31 mouse cellular contexts compared by ENCODE assay signal in genomic region chr4:137436979-137437669, GRCm38 (mm10). TPM values are rescaled to one million over a fixed set of nuclear protein-coding genes. Genes with fewer than 3 reads are reported as not detected.
"Had no signal": no experiment of that assay in that cellular context is flagged by ENCODE, and none has a peak within 500 bp of the region (broad histone marks: within the 10 kb centered on the region; RNA-seq: fewer than 3 reads in every experiment).

No protein-coding gene starts in this region.

- DNase-seq: kidney, postnatal 25 days; layer of hippocampus, adult 9-11 months; left cerebral cortex, postnatal 4 days; liver, postnatal 0 days; lung, postnatal 10 days; midbrain, embryonic 14.5 days; right cerebral cortex, adult 18-20 months; right cerebral cortex, postnatal 14 days; right cerebral cortex, postnatal 4 days; thymus, adult 2 months; thymus, postnatal 14 days; thymus, postnatal 4 days had no signal

- H3K9ac ChIP-seq: limb, embryonic 12.5 days; limb, embryonic 15.5 days; liver, embryonic 14.5 days; liver, postnatal 0 days; lung, embryonic 15.5 days had no signal

- H3K4me1 ChIP-seq: limb, embryonic 12.5 days; limb, embryonic 15.5 days; lung, embryonic 15.5 days had no signal

- H3K4me3 ChIP-seq: layer of hippocampus, adult 2 months; limb, embryonic 12.5 days; limb, embryonic 15.5 days; lung, embryonic 15.5 days had no signal

- ATAC-seq: liver, postnatal 0 days had no signal

- H3K4me2 ChIP-seq: limb, embryonic 12.5 days; limb, embryonic 15.5 days; liver, embryonic 11.5 days; lung, embryonic 15.5 days; midbrain, embryonic 11.5 days had no signal

- H3K27me3 ChIP-seq: limb, embryonic 12.5 days; limb, embryonic 15.5 days; lung, embryonic 15.5 days had no signal

- H3K36me3 ChIP-seq: limb, embryonic 12.5 days; limb, embryonic 15.5 days; lung, embryonic 15.5 days had no signal

- H3K9me3 ChIP-seq: limb, embryonic 12.5 days; limb, embryonic 15.5 days; lung, embryonic 15.5 days had no signal

- H3K27ac ChIP-seq: kidney, postnatal 0 days; layer of hippocampus, adult 2 months; limb, embryonic 12.5 days; limb, embryonic 15.5 days; liver, embryonic 14.5 days; lung, embryonic 15.5 days had no signal

RNA-seq across cellular contexts. Expression of gene Cela3b, which starts 6.8 kb away (rescaled TPM):
- total RNA-seq: layer of hippocampus, adult 2 months; layer of hippocampus, postnatal 25 days; left cerebral cortex, adult 18-20 months; left cerebral cortex, postnatal 10 days; left cerebral cortex, postnatal 4 days; megakaryocyte progenitor cell, adult 5-6 weeks; megakaryocyte-erythroid progenitor cell, adult 5-6 weeks; midbrain, postnatal 0 days had no signal
- polyA plus RNA-seq: kidney, embryonic 14.5 days; kidney, postnatal 0 days; limb, embryonic 12.5 days; limb, embryonic 15.5 days; liver, embryonic 11.5 days; midbrain, embryonic 11.5 days; midbrain, embryonic 14.5 days; midbrain, postnatal 0 days; neural tube, embryonic 11.5 days; neural tube, embryonic 14.5 days; stomach, embryonic 14.5 days had no signal

RNA-seq across cellular contexts. Expression of gene 1700013G24Rik, which starts 16.0 kb away (rescaled TPM):
- total RNA-seq: layer of hippocampus, adult 2 months; layer of hippocampus, postnatal 25 days; left cerebral cortex, adult 18-20 months; left cerebral cortex, postnatal 10 days; left cerebral cortex, postnatal 4 days; megakaryocyte progenitor cell, adult 5-6 weeks; megakaryocyte-erythroid progenitor cell, adult 5-6 weeks; midbrain, postnatal 0 days had no signal
- polyA plus RNA-seq: kidney, embryonic 14.5 days; kidney, postnatal 0 days; large intestine, adult 2 months; limb, embryonic 12.5 days; liver, embryonic 11.5 days; liver, embryonic 14.5 days; liver, postnatal 0 days; lung, embryonic 15.5 days; midbrain, embryonic 11.5 days; midbrain, embryonic 14.5 days; midbrain, postnatal 0 days; neural tube, embryonic 11.5 days; neural tube, embryonic 14.5 days; stomach, embryonic 14.5 days had no signal

RNA-seq across cellular contexts. Expression of gene Cela3a, which starts 27.5 kb away (rescaled TPM):
- total RNA-seq: layer of hippocampus, adult 2 months; layer of hippocampus, postnatal 25 days; left cerebral cortex, adult 18-20 months; left cerebral cortex, postnatal 10 days; left cerebral cortex, postnatal 4 days; megakaryocyte progenitor cell, adult 5-6 weeks; megakaryocyte-erythroid progenitor cell, adult 5-6 weeks; midbrain, postnatal 0 days had no signal
- polyA plus RNA-seq: kidney, embryonic 14.5 days; kidney, postnatal 0 days; large intestine, adult 2 months; limb, embryonic 12.5 days; limb, embryonic 15.5 days; liver, embryonic 11.5 days; liver, embryonic 14.5 days; liver, postnatal 0 days; lung, embryonic 15.5 days; midbrain, embryonic 11.5 days; midbrain, embryonic 14.5 days; midbrain, postnatal 0 days; neural tube, embryonic 11.5 days; neural tube, embryonic 14.5 days; stomach, embryonic 14.5 days; thymus, adult 2 months had no signal

RNA-seq across cellular contexts. Expression of gene Hspg2, which starts 31.4 kb away (rescaled TPM):
- total RNA-seq: megakaryocyte progenitor cell, adult 5-6 weeks; megakaryocyte-erythroid progenitor cell, adult 5-6 weeks had no signal
